Mouse (Mus musculus) hindbrain, embryonic 15.5 days (tissue): ENCODE data around the gene Vmn1r74. TPM values are rescaled to one million over a fixed set of nuclear protein-coding genes. Genes with fewer than 3 reads are reported as not detected.
"Not testable (repeated sequence)": the region's sequence is repeated elsewhere in the genome, so short reads cannot be mapped to it uniquely, and the experiment has no call there.

Source experiments
- ATAC-seq: fragments of 200-750 bp; cut with Nextera tagmentation; 2 replicates; pipeline ENCODE4 v1.8.0; 2017; ENCODE audit warnings: low read depth, moderate number of reproducible peaks, moderate TSS enrichment; ENCODE audit not compliant: low FRiP score
- H3K27ac ChIP-seq: fragments of 300-500 bp; sonication (generic); replicated peaks from 2 replicates; pipeline ENCODE4 v1.5.1; 2015; ENCODE audit warnings: mild to moderate bottlenecking, inconsistent platforms
- H3K27me3 ChIP-seq: fragments of 300-500 bp; sonication (generic); 2 replicates; pipeline ENCODE4 v1.6.1; 2015; ENCODE audit warnings: control low read depth, inconsistent platforms
- H3K36me3 ChIP-seq: fragments of 300-500 bp; sonication (generic); 2 replicates; pipeline ENCODE4 v1.6.1; 2015; ENCODE audit warnings: control low read depth, inconsistent platforms
- H3K4me1 ChIP-seq: fragments of 300-500 bp; sonication (generic); replicated peaks from 2 replicates; pipeline ENCODE4 v1.6.1; 2015; ENCODE audit warnings: control low read depth, inconsistent platforms
- H3K4me2 ChIP-seq: fragments of 300-500 bp; sonication (generic); 2 replicates; pipeline ENCODE4 v1.6.1; 2015; ENCODE audit warnings: moderate library complexity, mild to moderate bottlenecking, inconsistent platforms
- H3K4me3 ChIP-seq: fragments of 300-500 bp; sonication (generic); 2 replicates; pipeline ENCODE4 v1.5.1; 2015; ENCODE audit warnings: mild to moderate bottlenecking, inconsistent platforms
- H3K9ac ChIP-seq: fragments of 300-500 bp; sonication (generic); 2 replicates; pipeline ENCODE4 v1.6.1; 2015; ENCODE audit warnings: inconsistent platforms
- H3K9me3 ChIP-seq: fragments of 300-500 bp; sonication (generic); 2 replicates; pipeline ENCODE4 v1.6.1; 2016; ENCODE audit warnings: control low read depth, inconsistent platforms
- WGBS: fragments of 180-500 bp; shearing (Covaris S2); methylation state at CpG from one replicate; pipeline ENCODE4 v1.1.7; 2015; 5-methylcytosine and 5-hydroxymethylcytosine counted together
- polyA plus RNA-seq: library from polyadenylated mRNA; unstranded; fragments of >200 nt; fragmentation: Nextera tagmentation; extraction: Ambion mirVana; gene quantifications from 2 replicates; pipeline ENCODE4 v1.2.1, GENCODE M21; 2015

Gene Vmn1r74
- polyA plus RNA-seq: not detected in 2 replicates

- no peak for ATAC-seq
- H3K27ac ChIP-seq: no peak within 1 kb of the TSS
- H3K36me3 ChIP-seq: no peaks in the 10 kb centered on the region
- no peaks in the 10 kb centered on the region for H3K4me1 ChIP-seq
- WGBS: 83% methylated on average over 2 of the region's 2 CpGs
- H3K9me3 ChIP-seq: peaks cover 7% of the 10 kb centered on the region; the same call in 1 of the 2 replicates
- H3K9ac ChIP-seq: no peak within 1 kb of the TSS
- no peak within 1 kb of the TSS for H3K4me3 ChIP-seq
- H3K4me2 ChIP-seq: no peak within 1 kb of the TSS
- H3K27me3 ChIP-seq: no peaks in the 10 kb centered on the region
Observed at GRCm38 (mm10) chr7:11833680-11834079, at the start of gene Vmn1r74. TSS of gene Vmn1r74 (plus strand) at chr7:11833980.

- Histone ChIP-seq H3K4me3 (no peak overlapping the region), H3K27me3 (no peaks in the 10 kb centered on the region), H3K4me1 (no peaks in the 10 kb centered on the region), H3K9me3 (peaks cover 23% of the 10 kb centered on the region; the same call in 1 of the 2 replicates), H3K36me3 (no peaks in the 10 kb centered on the region), H3K27ac (no peak overlapping the region), H3K4me2 (no peak overlapping the region), H3K9ac (no peak overlapping the region)
- ATAC-seq: no peak
Observed at GRCm38 (mm10) chr7:11813751-11814150, 20.0 kb upstream of the Vmn1r74 start.

GRCm38 (mm10) chr7:11822166-11822565, 11.6 kb upstream of the Vmn1r74 start:
- no peak overlapping the region for H3K4me2 ChIP-seq
- no peak for ATAC-seq
- H3K36me3 ChIP-seq: no peaks in the 10 kb centered on the region
- H3K9ac ChIP-seq: no peak overlapping the region
- WGBS: 78% methylated on average over 1 of the region's 1 CpGs
- no peak overlapping the region for H3K4me3 ChIP-seq
- H3K27ac ChIP-seq: no peak overlapping the region
- H3K4me1 ChIP-seq: no peaks in the 10 kb centered on the region
- no peaks in the 10 kb centered on the region for H3K27me3 ChIP-seq
- H3K9me3 ChIP-seq: peaks cover 40% of the 10 kb centered on the region

- WGBS: 84% methylated on average over 9 of the region's 9 CpGs
- ATAC-seq, H3K27me3 ChIP-seq: not testable (repeated sequence)
Observed at GRCm38 (mm10) chr7:11823246-11823645, 10.5 kb upstream of the Vmn1r74 start.

GRCm38 (mm10) chr7:11874330-11874729, 40.5 kb downstream of the Vmn1r74 start, which contains the start of gene Vmn1r75:
TSS of gene Vmn1r75 (plus strand) at chr7:11874630.
- Histone ChIP-seq H3K9me3 (peaks cover 6% of the 10 kb centered on the region; the same call in 1 of the 2 replicates), H3K4me1 (no peaks in the 10 kb centered on the region), H3K27ac (no peak within 1 kb of the TSS), H3K36me3 (no peaks in the 10 kb centered on the region), H3K27me3 (no peaks in the 10 kb centered on the region), H3K4me2 (no peak within 1 kb of the TSS), H3K4me3 (no peak within 1 kb of the TSS), H3K9ac (no peak within 1 kb of the TSS)
- no peak for ATAC-seq

More at GRCm38 (mm10) chr7:11823246-11823645, 10.5 kb upstream of the Vmn1r74 start:
- H3K4me2 ChIP-seq, H3K36me3 ChIP-seq, H3K27ac ChIP-seq, H3K4me1 ChIP-seq, H3K4me3 ChIP-seq, H3K9ac ChIP-seq: not testable (repeated sequence)
- H3K9me3 ChIP-seq: peaks cover 40% of the 10 kb centered on the region

Other genes with a start within 250 kb of the Vmn1r74 start
- gene Zscan4-ps3, start 224.7 kb upstream of the Vmn1r74 start, polyA plus RNA-seq: not detected in 2 replicates
- not detected in 2 replicates for gene Vmn1r72, start 153.8 kb upstream of the Vmn1r74 start, polyA plus RNA-seq
- not detected in 2 replicates for gene Vmn1r73, start 103.7 kb upstream of the Vmn1r74 start, polyA plus RNA-seq
- gene Vmn1r75, start 40.6 kb downstream of the Vmn1r74 start, polyA plus RNA-seq: not detected in 2 replicates
- not detected in 2 replicates for gene Vmn1r76, start 104.2 kb downstream of the Vmn1r74 start, polyA plus RNA-seq
- not detected in 2 replicates for gene Vmn1r77, start 202.8 kb downstream of the Vmn1r74 start, polyA plus RNA-seq